Mouse (Mus musculus) testis, postnatal 14 days (tissue): Measurements from ENCODE around the gene Rmdn3.

Experiments
- DNase-seq: peaks from one replicate; pipeline ENCODE4 v3.0.0; 2021; ENCODE audit warnings: low spot score

Rmdn3 gene

DNA sequence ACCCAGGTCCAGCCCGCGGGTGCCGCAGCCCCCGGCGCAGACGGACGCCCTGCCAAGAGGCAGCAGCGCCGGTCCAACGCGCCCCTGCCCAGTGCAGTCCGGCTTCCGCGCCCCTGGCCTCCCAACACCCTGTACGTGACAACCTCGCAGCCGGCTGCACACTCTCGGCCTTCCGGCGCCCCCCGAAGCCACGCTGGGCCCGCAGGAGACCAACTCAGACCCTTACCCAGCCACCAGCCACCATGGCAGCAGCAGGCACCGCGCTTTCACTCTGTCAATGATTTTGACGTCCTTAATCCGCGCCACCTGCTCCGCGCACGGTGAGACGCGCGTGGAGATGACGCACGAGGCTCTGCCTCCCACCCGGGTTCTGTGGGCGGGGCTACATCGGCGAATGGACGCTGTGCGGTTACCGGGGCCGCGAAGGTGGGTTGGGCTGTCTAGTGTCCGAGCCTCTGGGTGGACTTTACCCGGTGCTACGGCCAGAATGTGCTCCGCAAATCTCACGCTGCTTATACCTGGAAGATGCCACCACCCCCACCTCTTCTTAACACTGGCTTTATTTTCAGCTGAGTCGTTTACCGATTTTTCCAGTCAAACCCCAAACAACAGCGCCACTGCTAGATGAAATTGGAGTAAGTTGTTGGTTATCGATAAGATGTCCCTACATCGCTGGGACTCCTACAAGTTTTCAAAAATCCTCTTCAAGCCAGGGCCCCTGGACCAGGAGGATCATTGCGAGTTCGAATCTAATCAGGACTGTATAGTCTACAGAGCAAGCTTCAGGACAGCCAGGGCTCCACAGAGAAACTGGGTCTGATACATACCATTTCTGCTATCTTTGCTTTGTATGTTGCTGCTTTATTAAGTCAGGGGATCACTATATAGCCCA lies at the start of gene Rmdn3:
Gene Rmdn3, minus strand, starts transcription at position 354 of the 892 bp plus-strand sequence.
- DNase-seq: peak; percentile 94

DNA sequence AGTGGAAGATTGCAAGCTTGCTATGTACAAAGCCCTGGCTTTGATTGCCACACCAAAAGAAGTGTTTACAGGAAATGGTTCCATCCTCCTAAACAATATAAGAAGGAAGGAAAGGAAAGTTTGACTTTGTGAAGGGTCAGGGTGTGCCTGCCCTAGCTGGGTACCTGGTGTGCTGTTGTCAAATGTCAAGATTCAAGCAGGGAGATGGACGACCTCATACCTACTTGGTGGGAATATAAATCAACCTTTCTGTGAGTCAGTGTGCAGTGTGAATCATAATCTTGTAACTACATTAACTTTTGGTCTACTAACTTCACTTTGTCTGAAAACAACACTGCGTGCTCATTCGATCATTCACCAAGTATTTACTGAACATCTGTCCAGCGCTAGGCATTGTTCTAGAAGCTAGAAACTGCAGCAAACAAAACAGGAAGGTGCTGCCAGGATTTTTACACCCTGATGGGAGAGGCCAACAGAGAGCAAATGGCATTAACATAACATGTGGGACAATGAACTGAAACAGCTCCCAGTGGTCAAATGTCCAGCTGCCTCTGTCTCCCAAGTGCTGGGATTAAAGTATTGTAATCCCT lies 47.1 kb upstream of the Rmdn3 start:
- no peak for DNase-seq

DNA sequence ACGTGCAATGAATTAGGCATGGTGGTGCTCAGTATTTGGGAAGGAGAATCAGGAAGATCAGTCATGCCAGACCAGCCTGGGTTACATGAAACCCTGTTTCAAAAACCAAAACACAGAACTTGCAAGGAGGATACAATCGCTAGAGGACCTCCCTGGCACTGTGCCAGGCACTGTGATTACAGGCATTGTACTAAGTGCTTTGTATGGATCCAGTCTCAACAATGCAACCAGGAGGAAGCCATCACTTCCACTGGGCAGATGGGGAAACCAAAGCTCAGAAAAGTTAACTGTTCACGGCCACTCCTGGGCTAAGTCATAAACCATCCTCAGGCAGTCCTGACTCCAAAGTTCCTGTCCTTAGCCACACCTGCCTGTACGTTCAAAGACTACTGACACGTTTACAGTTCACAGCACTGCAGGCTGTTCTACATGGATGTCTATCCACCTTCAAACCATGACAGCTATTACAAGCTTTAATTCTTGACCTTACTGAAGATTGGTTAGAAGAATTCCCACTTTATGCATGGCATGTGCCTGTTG lies 46.1 kb upstream of the Rmdn3 start:
- no peak for DNase-seq

DNA sequence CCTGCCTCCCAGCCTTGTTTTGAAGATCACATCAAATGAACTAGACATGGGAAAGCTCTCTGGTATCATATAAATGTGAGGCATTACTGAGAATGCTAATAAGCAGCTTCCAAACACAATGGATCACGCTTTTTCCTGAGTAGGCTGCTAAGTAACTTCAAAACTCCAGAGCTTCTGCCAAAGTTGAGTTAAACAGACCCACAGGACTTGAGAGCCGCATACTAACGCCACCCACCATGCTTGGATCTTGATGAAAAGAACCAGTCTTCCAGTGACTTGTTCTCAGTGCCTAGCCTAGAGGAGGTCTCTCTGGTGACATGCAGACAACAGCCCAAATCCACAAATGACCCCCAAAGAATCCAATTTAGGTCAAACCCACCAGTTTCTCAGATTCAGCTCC lies 42.1 kb upstream of the Rmdn3 start:
- DNase-seq: no peak

DNA sequence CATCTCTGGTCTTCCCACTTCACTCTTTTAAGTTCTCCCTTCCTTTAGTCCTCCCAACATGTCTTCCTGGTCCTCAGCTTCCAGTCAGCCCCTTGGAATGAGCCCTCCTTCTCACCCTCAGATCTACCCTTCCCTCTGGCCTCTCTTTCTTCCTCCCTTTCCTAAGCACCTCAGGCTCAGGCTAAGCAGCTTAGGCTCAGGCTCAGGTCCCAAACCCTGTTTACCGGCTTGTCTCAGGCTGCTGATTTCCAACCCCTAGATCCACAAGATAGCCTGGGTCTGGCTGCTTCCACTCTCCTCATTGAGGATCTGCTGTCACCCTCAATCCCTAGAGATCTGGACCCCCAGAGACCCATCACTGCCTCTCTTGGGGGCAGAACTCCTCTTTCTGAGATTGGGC lies 41.2 kb upstream of the Rmdn3 start:
- DNase-seq: no peak

DNA sequence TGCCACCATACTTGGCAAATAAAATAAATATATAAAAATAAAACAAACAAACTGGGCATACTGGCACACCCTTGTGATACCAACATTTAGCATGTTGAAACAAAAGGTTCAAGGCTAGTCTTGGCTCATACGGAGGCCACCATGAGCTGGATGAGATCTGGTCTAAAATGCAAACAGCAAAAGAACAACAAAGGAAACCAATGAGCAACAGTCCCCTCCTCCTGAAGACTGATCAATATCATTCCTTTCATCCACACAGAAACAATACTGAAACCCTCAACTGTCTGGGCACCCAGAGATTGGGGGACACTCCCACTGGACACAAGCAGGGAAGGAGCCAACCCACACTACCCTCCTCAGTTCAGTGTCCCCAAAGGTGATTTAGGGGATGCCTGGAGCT lies 40.7 kb upstream of the Rmdn3 start:
- DNase-seq: no peak

DNA sequence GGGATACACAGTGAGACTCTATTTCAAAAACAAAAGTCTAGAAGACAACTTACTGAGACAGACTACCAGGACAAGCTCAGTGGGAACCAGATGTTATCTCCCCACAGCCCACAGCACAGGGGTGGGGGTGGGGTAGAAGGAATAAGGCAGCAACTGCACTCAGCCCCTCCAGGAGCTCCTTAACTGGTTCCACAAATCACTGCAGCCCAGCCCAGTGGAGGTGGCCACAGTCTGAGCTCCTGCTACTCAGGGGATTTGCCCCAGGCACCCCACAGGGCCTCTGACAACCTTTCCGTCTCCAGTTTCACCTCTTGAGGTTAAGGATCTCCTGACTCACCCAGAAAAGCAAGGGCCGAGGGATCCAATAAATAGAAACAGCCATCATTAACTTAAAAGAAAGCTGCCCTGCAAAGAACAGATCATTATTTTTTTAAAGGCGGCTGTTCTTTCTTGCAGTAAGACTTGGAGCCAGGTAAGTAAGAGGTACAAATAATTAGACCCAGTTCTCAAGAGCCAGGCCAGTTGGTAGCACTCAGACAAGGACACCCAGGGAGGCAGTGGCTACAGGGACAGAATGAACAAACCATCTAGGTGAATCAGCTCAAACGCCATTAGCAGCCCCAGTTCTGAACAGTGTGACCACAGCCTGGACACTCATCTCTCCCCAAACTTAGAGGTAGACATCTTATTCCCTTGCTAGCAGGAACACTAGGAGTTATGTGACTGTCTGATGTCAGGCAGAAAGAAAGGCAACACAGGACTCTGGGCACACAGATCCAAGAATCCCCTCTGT lies 39.7 kb upstream of the Rmdn3 start:
- DNase-seq: no peak

DNA sequence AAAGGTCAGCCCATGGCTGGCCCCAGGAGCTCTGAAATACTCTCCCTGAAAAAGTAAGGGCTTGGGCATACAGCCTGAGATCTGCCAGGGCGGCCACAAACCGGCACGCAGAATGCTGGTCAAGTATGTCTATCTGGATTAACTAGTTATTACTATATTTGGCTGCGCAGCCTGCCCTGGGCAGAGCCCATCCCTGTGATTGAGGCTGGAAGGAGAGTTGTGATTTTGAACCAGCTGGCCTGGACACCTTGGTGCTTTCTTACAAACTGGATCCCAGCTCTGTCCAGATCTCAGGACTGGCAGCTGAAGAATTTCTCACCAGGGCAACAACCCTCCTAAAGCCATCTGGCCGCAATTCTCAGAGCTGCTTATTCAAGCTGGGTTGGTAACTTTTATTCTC lies 37.3 kb upstream of the Rmdn3 start:
- no peak for DNase-seq

DNA sequence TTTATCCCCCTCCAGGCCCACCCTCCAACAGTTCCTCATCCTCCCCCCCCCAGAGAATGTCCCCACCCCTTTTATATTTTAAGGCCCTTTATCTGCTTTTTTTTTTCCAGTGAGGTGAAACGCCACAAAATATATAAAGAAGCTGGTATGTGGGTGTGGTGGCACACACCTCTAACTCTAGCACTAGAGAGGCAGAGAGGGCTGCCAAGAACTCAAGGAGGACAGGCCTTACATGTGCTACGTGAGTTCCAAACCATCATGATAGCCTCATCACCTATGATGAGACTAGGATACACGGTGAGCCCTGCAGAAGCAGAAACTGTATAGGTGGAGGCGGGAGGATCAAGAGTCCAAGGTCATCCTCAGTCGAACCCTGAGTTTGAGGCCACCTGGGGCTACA lies 34.1 kb upstream of the Rmdn3 start:
- no peak for DNase-seq

DNA sequence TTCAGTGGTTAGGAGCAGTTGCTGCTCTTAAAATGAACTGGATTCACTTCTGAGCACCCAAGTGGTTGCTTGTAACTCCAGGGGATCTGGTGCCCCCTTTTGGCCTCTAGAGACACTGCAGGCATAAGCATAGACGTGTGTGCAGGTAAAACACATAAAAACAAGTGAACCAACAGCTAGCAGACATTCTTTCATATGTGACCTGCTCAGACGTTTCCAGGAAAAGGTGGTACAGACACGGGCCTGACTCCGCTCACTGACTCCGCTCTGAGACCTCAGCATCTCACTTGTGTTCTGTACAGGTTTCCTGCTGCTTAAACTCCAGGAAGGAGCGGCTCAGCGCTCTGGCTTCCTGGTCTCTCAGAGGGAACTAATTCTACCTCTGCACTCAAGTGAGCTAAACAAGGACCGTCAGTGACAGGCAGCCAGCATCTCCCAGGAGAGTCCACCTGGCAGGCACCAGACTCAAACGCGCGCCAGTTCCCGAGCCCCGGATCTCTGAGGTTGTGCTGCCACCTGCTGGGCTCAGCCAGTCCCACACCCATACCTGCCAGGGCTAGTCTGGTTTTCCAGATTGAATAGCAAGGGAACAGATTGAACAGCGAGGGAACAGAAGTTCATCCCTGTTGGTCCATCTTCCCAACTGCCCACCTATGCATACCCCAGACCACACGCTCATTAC lies 32.3 kb upstream of the Rmdn3 start:
- peak; percentile 71 for DNase-seq

DNA sequence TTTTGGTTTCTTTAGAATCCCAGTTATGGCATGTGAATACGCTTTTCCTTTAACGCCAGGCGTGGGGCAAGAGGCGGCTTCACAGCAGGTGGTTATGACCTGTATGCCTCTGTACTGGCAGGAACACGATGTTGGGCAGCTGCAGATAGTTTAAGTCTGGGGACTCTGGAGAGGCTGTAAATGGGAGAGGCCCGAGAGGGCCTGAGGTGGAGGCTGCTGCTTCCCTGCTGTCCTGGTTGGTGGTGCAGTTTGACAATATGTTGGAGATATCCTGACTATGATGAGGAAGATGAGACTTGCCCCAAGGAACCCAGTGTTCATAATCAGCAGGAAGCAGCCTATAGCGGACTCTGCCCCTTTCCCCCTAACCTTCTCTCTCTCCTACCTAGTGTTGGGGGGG lies 26.1 kb upstream of the Rmdn3 start:
- no peak for DNase-seq

DNA sequence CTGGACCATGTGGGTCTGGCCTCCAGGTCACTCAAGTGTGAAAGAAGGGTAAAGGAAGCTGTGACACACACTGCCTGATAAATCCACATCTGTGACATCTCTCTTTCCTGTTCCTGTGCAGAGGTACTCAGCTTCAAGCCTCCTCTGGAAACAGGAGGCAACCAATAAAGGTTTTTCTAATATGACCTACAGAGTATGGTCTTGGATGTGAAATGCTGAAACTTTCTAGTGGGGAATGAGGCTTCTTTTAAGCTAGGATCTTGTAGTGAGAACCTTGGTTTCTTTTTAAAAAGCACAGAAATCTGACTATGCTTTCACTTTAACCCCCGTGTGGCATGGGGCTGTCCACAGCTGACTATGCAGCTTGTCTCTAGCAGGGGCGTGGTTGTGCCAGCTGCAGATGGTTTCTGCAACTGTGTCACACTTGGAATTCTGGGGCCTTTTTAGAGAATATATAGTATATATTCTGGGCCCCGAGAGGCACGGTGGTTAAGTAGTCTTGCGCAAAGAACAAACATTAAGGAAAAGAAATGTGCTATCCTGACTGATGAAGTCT lies 20.6 kb upstream of the Rmdn3 start:
- no peak for DNase-seq

DNA sequence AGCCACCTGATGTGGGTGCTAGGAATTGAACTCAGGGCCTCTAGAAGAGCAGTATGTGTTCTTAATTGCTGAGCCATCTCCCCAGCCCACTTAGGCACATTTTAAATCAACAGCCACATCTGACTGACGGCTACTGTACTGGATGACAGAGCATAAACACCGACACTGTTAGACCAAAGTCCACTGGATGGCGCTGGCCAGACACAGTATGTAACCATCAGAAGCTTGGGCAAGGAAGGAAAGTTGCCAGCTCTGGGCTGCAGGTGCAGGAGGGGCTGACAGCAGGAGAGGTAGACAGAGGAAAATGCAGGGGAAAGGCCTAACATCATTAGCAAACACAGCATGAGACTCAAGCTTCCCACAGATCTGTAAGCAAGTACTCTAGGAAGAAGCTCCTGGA lies 19.9 kb upstream of the Rmdn3 start:
- no peak for DNase-seq

DNA sequence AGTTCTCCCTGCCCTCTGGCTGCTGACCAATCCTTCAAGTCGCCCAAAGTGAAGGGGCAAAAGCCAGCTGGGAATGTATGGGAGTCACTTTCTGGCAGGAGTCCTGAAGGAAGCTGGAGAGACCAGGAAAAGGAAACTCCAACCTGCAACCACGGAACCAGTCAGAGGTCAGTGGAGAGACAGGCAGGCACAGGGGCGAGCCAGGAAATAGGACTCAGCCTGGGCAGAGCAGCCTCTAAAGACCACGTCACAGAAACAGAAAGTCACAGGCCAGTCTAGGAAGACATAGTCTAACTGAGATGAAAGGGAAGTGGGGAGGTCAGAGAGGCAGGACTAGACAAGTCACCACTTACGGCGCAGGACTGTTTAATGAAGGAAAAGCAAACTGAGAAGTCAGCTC lies 18.8 kb upstream of the Rmdn3 start:
- DNase-seq: no peak

DNA sequence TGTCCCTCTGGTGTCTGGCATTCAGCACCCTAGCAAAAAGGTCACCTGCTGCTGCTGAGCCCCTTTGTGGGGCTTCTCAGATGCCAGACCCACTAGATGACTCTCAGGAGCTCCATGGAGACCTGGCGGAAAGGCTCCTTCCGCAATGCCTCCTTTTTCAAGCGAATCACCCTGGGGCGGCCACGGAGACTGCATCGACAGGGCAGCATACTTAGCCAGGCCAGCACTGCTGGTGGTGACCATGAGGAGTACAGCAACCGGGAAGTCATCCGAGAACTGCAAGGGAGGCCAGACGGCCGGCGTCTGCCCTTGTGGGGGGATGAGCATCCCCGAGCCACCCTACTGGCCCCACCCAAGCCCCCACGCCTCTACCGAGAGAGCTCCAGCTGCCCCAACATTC lies 18.0 kb upstream of the Rmdn3 start:
- no peak for DNase-seq

DNA sequence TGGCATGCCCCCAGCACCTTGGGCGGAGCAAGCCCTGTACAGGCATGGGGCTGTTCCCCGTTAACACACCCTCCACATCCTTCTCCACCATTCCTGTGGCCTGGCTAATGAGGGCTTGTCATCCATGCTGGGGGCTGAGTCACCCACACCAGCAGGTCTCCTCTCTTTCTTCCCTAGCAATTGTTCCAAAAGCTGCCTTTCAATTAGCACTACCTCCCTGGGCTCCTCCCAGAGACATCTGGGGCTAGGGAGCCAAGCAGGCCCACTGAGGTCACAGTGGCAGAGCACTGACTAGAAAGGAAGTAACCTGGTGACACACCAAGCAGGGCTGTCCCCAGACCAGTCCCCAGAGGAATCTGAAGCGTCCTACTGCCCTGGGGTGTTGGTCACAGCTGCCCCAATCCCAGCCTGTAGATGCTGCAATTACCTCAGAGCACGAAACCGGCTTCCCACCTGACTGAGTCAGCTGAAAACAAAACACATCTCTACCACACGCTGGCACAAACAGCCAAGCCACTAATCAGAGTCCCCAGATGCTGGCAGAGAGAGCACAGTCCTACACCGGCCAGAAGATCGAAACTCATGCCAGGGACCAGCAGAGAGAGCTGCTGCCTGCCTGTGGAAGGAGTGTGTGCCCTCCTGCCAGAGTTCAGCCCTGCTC lies 17.3 kb upstream of the Rmdn3 start, which contains the start of gene Gm14137:
Gene Gm14137, plus strand, starts transcription at position 519 of the 661 bp plus-strand sequence.
- no peak for DNase-seq

DNA sequence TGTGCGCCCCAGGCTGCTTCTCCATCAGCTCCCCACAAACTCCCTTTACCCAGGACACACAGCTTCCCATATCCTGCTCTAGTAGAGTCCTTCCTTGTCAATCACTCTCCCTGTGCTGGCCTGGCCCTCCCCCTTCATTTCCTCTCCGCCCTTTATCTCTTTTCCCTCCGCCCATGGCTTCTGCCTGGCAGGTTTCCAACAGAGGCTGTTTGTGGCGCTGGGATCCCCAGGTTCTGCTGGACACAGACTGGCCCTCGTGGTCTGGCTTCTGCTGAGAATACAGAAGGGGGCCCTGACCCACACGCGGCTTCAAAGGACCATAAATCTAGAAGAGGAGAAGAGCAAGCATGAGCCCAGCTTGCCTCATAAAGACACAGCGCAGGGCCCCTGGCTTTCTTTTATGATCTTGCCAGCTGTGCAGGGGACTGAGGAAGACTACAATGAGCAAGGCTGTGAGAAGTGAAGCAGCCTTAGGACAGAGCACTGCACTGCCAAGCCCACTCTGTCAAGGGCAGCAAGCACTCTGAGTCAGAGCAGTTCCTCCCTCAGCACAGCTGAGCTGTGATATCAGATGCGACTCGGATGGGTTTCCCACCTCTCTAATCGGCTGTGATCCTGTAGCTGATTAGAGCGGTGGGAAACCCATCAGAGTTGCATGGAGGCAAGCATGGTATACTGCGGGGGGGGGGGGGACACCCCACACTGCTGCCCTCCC lies 16.2 kb upstream of the Rmdn3 start:
- no peak for DNase-seq

DNA sequence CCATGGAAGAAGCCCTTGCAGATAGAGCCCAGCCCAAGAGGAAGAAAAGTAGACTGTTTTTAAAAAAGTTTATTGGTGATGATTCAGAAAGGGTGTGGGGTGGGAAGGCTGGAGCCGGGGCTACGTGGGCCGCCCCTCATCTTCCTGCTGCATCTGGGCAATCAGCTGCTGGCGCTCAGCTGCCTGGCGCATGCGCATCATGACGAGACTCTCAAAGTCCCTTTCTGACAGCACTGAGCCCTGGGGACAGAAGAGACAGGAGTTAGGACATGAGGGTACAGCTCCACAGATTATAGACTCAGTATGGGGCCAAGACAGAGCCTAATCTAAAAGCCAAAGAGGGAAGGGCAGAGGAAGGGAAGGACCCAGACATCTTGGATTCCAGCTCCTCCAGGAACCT lies 15.6 kb upstream of the Rmdn3 start:
- no peak for DNase-seq

DNA sequence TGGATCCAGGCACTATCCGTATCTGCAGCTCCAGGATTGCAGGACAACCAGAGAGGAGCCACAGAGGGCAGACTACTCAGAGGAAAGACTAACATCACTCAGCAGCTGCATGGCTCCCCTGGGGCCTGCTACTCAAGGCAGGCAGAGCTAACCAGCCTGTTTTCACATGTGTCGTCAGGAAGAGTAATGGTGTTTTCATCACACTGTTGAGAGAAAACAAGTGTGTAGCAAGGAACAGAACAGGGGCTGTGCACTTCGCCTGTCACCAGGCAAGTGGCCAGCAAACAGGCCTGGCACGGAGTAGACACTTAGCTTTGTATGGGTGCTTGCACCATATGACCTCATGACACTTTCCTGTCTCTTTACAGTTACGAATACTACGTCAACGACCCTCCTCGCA lies 14.7 kb upstream of the Rmdn3 start:
- no peak for DNase-seq

DNA sequence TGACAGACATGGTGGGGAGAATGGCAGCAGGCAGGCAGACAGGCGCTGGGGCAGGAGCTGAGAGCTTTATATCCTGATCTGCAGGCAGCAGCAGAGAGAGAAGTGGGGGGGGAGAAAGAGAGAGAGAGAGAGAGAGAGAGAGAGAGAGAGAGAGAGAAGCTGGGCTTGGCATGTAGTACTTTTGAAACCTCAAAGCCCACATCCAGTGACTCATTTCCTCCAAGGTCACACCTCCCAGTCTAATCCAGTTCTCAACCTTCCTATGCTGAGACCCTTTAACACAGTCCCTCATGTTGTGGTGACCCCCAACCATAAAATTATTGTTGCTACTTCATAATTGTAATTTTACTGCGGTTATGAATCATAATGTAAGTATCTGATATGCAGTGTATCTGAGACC lies 13.4 kb upstream of the Rmdn3 start:
- DNase-seq: no peak

DNA sequence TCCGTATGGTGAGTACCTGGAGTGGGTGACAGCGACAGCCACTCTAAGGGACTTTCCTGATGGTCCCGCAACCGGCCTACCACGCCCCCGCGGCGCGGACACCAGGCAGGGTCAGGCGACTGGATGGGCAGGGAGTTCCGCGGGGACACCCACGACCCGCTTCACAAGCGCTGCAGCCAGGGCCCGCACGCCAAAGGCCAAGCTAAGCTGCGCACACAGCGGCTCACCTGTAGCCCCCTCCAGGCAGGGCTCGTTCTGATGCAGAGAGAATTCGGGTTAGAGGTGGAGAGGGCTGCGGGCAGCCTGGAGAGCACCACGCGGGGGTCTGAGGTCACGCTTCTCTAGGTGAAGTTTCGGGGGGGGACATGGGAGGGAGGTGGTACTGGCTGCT lies 11.0 kb upstream of the Rmdn3 start:
- DNase-seq: no peak
